Mouse (Mus musculus): ENCODE results near the gene Olfr803. TPM values are rescaled to one million over a fixed set of nuclear protein-coding genes. Genes with fewer than 3 reads are reported as not detected.

The Olfr803 gene
- polyA plus RNA-seq (2015; fragmentation: Nextera tagmentation; extraction: Ambion mirVana) = not detected in 2 replicates

DNA sequence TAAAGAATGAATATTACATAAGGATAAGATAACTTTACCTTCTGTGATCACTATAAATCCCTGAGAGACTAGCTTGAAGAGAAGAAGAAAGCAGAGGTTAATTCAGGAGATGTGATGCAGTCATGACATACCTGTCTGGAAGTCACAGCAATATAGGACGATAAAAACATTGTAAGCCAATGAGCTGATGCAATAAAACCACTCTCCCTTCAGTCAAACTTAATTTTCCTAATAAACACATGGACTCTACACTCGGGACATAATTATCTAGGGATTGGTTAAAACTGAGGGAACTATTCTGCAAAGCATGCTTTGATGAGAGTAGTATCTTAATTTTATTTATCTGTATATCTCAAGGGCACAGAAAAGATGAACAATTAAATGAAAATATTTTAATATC is at the start of gene Olfr803:
Gene Olfr803, minus strand, starts transcription at position 101 of the 400 bp plus-strand sequence.
- no peaks in the 10 kb centered on the region for H3K36me3 ChIP-seq
- no peak within 1 kb of the TSS for H3K4me3 ChIP-seq
- no peaks in the 10 kb centered on the region for H3K4me1 ChIP-seq (replicated peaks)
- 90% methylated on average over 2 of the region's 2 CpGs for WGBS
- no peak for ATAC-seq (ENCODE audit: low FRiP score)
- H3K27ac ChIP-seq = no peak within 1 kb of the TSS
- H3K9ac ChIP-seq = no peak within 1 kb of the TSS
- no peaks in the 10 kb centered on the region for H3K27me3 ChIP-seq
- H3K4me2 ChIP-seq = no peak within 1 kb of the TSS
- H3K9me3 ChIP-seq = no peaks in the 10 kb centered on the region

DNA sequence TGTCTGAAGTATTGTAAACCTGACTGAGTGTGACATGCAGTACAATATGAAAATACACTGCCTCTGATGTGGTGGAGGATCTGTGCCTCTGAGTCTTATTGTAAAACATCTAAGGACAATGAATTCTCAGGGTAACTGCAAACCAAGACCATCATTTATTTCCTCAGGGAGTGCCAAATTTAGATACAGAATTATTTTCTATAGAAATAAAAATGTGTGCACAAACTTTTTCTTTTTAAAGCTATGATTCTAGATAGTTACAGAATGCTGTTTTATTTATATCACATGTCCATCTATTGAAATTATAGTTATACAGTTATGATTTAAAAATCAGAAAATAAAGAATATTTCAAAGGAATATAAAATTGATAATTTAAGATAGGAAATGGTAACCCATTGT is 47.7 kb upstream of the Olfr803 start, which contains the start of gene Olfr806:
Gene Olfr806, minus strand, starts transcription at position 101 of the 400 bp plus-strand sequence.
- Histone ChIP-seq H3K4me3 (no peak within 1 kb of the TSS), H3K9me3 (no peaks in the 10 kb centered on the region), H3K4me2 (no peak within 1 kb of the TSS), H3K27me3 (no peaks in the 10 kb centered on the region), H3K9ac (no peak within 1 kb of the TSS), H3K36me3 (no peaks in the 10 kb centered on the region), H3K4me1 (replicated peaks) (no peaks in the 10 kb centered on the region), H3K27ac (no peak within 1 kb of the TSS)
- no peak for ATAC-seq (ENCODE audit: low FRiP score)

DNA sequence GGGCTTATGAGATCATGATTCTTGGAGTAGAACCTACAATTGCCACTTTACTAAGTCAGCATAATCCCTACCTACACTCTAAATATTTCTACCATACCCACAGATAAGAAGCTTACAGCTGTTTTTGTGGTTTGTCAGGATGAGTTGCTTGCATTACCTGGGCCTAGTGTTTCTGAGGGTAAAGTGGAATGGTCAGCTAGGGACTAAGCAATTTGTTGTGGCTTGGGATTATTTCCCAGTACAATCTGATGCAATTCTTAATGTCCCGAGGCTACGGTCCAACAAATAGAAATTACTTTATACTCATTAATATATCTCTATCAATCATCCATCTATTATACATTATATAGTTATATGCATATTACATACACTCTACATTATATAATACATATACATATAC is 35.2 kb upstream of the Olfr803 start, which contains the start of gene Olfr805:
Gene Olfr805, minus strand, starts transcription at position 101 of the 400 bp plus-strand sequence.
- no peak for ATAC-seq (ENCODE audit: low FRiP score)
- WGBS = 98% methylated on average over 2 of the region's 2 CpGs
- Histone ChIP-seq H3K27me3 (no peaks in the 10 kb centered on the region), H3K4me2 (no peak within 1 kb of the TSS), H3K4me1 (replicated peaks) (no peaks in the 10 kb centered on the region), H3K4me3 (no peak within 1 kb of the TSS), H3K36me3 (no peaks in the 10 kb centered on the region), H3K9ac (no peak within 1 kb of the TSS), H3K9me3 (no peaks in the 10 kb centered on the region), H3K27ac (no peak within 1 kb of the TSS)

DNA sequence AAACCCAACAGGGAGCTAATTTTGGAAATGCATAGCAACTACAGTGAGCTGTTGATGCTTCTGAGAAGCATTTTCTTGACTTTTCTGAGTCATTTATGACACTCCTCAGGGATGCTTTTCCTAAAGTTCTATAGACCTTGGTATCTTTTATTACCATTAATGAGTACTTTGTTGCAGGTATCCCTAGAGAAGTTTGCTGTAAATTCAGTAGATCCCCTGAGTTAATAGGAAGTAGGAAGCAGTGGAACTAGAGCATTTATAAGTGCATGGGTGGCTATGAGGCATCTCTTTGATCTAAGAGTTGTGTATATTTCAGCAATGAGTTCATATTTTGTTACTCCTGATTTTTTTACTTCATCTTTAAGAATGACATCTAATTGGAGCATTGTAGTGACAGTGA is 8.8 kb upstream of the Olfr803 start, which contains the start of gene Olfr804:
Gene Olfr804, plus strand, starts transcription at position 301 of the 400 bp plus-strand sequence.
- ATAC-seq (ENCODE audit: low FRiP score) = no peak
- Histone ChIP-seq H3K4me3 (no peak within 1 kb of the TSS), H3K9ac (no peak within 1 kb of the TSS), H3K27me3 (no peaks in the 10 kb centered on the region), H3K9me3 (no peaks in the 10 kb centered on the region), H3K4me1 (replicated peaks) (no peaks in the 10 kb centered on the region), H3K36me3 (no peaks in the 10 kb centered on the region), H3K4me2 (no peak within 1 kb of the TSS), H3K27ac (no peak within 1 kb of the TSS)

DNA sequence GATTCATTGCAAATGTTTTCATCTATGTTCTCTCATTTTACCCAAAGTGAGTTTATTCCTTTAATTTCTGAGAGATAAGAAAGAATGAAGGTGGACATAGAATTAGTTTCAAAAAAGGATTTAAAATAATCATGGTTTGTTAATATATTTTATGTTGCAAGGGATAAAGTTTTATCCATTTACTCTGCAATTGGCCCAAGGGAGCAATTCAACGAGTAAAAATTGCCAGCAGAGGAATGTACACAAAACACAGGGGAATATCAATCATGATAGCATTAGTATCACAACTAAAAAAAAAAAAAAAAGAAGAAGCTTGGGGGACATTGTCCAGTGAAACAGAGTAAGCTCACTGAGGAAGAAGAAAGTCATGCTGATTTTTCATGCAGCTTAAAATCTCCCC is 6.0 kb downstream of the Olfr803 start, which contains the start of gene Olfr802:
Gene Olfr802, minus strand, starts transcription at position 101 of the 400 bp plus-strand sequence.
- Histone ChIP-seq H3K27me3 (no peaks in the 10 kb centered on the region), H3K4me1 (replicated peaks) (no peaks in the 10 kb centered on the region), H3K27ac (no peak within 1 kb of the TSS), H3K36me3 (no peaks in the 10 kb centered on the region), H3K4me2 (no peak within 1 kb of the TSS), H3K9ac (no peak within 1 kb of the TSS), H3K9me3 (no peaks in the 10 kb centered on the region), H3K4me3 (no peak within 1 kb of the TSS)
- WGBS = 75% methylated on average over 1 of the region's 1 CpGs
- ATAC-seq (ENCODE audit: low FRiP score) = no peak

DNA sequence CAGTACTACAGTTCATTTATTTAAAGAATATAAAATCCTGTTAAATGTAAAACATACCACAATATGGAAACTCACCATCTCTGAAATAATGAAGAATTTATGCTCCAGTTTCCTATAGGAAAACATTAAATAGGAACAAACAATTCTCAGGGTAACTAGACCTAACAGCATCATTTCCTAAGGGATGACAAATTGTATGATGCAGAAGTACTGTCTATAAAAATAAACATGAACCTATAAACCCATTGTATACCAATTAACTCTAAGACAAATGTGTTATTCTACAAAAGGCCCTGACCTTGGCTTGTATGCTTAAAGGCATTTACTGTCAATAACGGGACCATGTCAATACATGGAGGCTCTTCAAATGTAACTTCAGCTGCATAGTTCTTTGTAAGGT is 20.3 kb downstream of the Olfr803 start, which contains the start of gene Olfr801:
Gene Olfr801, minus strand, starts transcription at position 101 of the 400 bp plus-strand sequence.
- Histone ChIP-seq H3K27ac (no peak within 1 kb of the TSS), H3K4me2 (no peak within 1 kb of the TSS), H3K9me3 (no peaks in the 10 kb centered on the region), H3K27me3 (no peaks in the 10 kb centered on the region), H3K36me3 (no peaks in the 10 kb centered on the region), H3K9ac (no peak within 1 kb of the TSS), H3K4me3 (no peak within 1 kb of the TSS), H3K4me1 (replicated peaks) (no peaks in the 10 kb centered on the region)
- WGBS = 82% methylated on average over 1 of the region's 1 CpGs
- ATAC-seq (ENCODE audit: low FRiP score) = no peak

DNA sequence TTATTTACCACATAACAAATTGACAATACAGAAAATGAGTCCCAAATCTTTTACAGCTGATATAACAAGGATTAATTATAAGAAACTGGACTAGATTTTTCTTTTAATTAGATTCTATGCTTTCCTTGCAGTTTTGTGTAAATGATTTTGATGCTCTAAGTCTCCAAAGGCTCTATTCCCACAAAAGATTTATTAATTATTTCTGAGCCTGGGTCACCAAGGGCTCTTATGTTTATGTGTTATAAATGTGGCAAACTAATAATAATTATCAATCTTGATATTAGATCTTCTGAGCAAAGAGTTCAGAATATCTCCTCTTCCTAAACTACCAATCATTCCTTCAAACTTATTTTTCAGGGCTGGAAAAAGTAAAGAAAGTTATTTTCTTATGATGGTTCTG is 36.7 kb downstream of the Olfr803 start, which contains the start of gene Olfr800:
Gene Olfr800, plus strand, starts transcription at position 301 of the 400 bp plus-strand sequence.
- ATAC-seq (ENCODE audit: low FRiP score) = no peak
- Histone ChIP-seq H3K4me1 (replicated peaks) (no peaks in the 10 kb centered on the region), H3K27ac (no peak within 1 kb of the TSS), H3K9ac (no peak within 1 kb of the TSS), H3K4me2 (no peak within 1 kb of the TSS), H3K9me3 (no peaks in the 10 kb centered on the region), H3K27me3 (no peaks in the 10 kb centered on the region), H3K36me3 (no peaks in the 10 kb centered on the region), H3K4me3 (no peak within 1 kb of the TSS)

DNA sequence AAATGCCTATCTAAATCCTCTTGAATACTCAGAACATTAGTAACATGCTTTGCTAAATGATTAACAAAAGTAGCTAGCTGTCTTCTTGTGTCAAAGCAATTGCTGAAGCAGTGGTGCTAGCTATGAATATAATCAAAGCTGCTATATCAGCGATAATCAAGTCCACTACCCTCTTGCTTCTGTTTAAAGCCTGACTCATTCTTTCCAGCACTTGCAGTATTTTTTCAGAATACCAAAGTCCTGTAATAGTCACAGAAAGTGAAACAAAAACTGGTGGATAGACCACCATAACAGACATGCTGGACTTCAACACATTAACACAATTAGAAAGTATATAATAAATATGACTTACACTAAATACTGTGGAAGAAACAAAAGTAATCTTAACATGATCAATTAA is 42.3 kb downstream of the Olfr803 start:
- H3K4me3 ChIP-seq = no peak overlapping the region
- H3K9ac ChIP-seq = no peak overlapping the region
- H3K9me3 ChIP-seq = no peaks in the 10 kb centered on the region
- no peaks in the 10 kb centered on the region for H3K4me1 ChIP-seq (replicated peaks)
- H3K36me3 ChIP-seq = no peaks in the 10 kb centered on the region
- no peaks in the 10 kb centered on the region for H3K27me3 ChIP-seq
- no peak overlapping the region for H3K4me2 ChIP-seq
- ATAC-seq (ENCODE audit: low FRiP score) = no peak
- WGBS = 89% methylated on average over 1 of the region's 1 CpGs
- H3K27ac ChIP-seq = no peak overlapping the region

Small RNA genes lying within 50 kb of the gene (microRNA-seq; reads per million reads assigned to microRNA genes)
- gene Gm24485 = not detected

Other genes starting within 250 kb of the Olfr803 start
- gene Olfr787, start 232.4 kb downstream of the Olfr803 start, polyA plus RNA-seq (2015; fragmentation: Nextera tagmentation; extraction: Ambion mirVana) = not detected in 2 replicates
- not detected in 2 replicates for gene Olfr788, start 223.3 kb downstream of the Olfr803 start, polyA plus RNA-seq (2015; fragmentation: Nextera tagmentation; extraction: Ambion mirVana)
- not detected in 2 replicates for gene Olfr789, start 209.5 kb downstream of the Olfr803 start, polyA plus RNA-seq (2015; fragmentation: Nextera tagmentation; extraction: Ambion mirVana)
- gene Olfr790, start 195.8 kb downstream of the Olfr803 start, polyA plus RNA-seq (2015; fragmentation: Nextera tagmentation; extraction: Ambion mirVana) = not detected in 2 replicates
- not detected in 2 replicates for gene Olfr791, start 172.5 kb downstream of the Olfr803 start, polyA plus RNA-seq (2015; fragmentation: Nextera tagmentation; extraction: Ambion mirVana)
- gene Olfr792, start 155.1 kb downstream of the Olfr803 start, polyA plus RNA-seq (2015; fragmentation: Nextera tagmentation; extraction: Ambion mirVana) = not detected in 2 replicates
- gene Olfr794, start 126.6 kb downstream of the Olfr803 start, polyA plus RNA-seq (2015; fragmentation: Nextera tagmentation; extraction: Ambion mirVana) = not detected in 2 replicates
- not detected in 2 replicates for gene Olfr796, start 81.7 kb downstream of the Olfr803 start, polyA plus RNA-seq (2015; fragmentation: Nextera tagmentation; extraction: Ambion mirVana)
- not detected in 2 replicates for gene Olfr798, start 66.4 kb downstream of the Olfr803 start, polyA plus RNA-seq (2015; fragmentation: Nextera tagmentation; extraction: Ambion mirVana)
- gene Olfr799, start 56.8 kb downstream of the Olfr803 start, polyA plus RNA-seq (2015; fragmentation: Nextera tagmentation; extraction: Ambion mirVana) = not detected in 2 replicates
- not detected in 2 replicates for gene Olfr800, start 36.6 kb downstream of the Olfr803 start, polyA plus RNA-seq (2015; fragmentation: Nextera tagmentation; extraction: Ambion mirVana)
- not detected in 2 replicates for gene Olfr801, start 20.4 kb downstream of the Olfr803 start, polyA plus RNA-seq (2015; fragmentation: Nextera tagmentation; extraction: Ambion mirVana)
- 0.03 TPM in 1 of 2 replicates, not detected in the other for gene Olfr802, start 6.1 kb downstream of the Olfr803 start, polyA plus RNA-seq (2015; fragmentation: Nextera tagmentation; extraction: Ambion mirVana)
- gene Olfr804, start 8.9 kb upstream of the Olfr803 start, polyA plus RNA-seq (2015; fragmentation: Nextera tagmentation; extraction: Ambion mirVana) = not detected in 2 replicates
- gene Olfr805, start 35.1 kb upstream of the Olfr803 start, polyA plus RNA-seq (2015; fragmentation: Nextera tagmentation; extraction: Ambion mirVana) = not detected in 2 replicates
- not detected in 2 replicates for gene Olfr806, start 47.6 kb upstream of the Olfr803 start, polyA plus RNA-seq (2015; fragmentation: Nextera tagmentation; extraction: Ambion mirVana)
- gene Olfr807, start 63.5 kb upstream of the Olfr803 start, polyA plus RNA-seq (2015; fragmentation: Nextera tagmentation; extraction: Ambion mirVana) = not detected in 2 replicates
- not detected in 2 replicates for gene Olfr808, start 71.2 kb upstream of the Olfr803 start, polyA plus RNA-seq (2015; fragmentation: Nextera tagmentation; extraction: Ambion mirVana)
- not detected in 2 replicates for gene Olfr809, start 80.4 kb upstream of the Olfr803 start, polyA plus RNA-seq (2015; fragmentation: Nextera tagmentation; extraction: Ambion mirVana)
- gene Olfr810, start 100.6 kb upstream of the Olfr803 start, polyA plus RNA-seq (2015; fragmentation: Nextera tagmentation; extraction: Ambion mirVana) = not detected in 2 replicates
- not detected in 2 replicates for gene Olfr811, start 110.1 kb upstream of the Olfr803 start, polyA plus RNA-seq (2015; fragmentation: Nextera tagmentation; extraction: Ambion mirVana)
- not detected in 2 replicates for gene Olfr812, start 151.8 kb upstream of the Olfr803 start, polyA plus RNA-seq (2015; fragmentation: Nextera tagmentation; extraction: Ambion mirVana)
- gene Olfr813, start 161.1 kb upstream of the Olfr803 start, polyA plus RNA-seq (2015; fragmentation: Nextera tagmentation; extraction: Ambion mirVana) = not detected in 2 replicates
- gene Olfr814, start 185.6 kb upstream of the Olfr803 start, polyA plus RNA-seq (2015; fragmentation: Nextera tagmentation; extraction: Ambion mirVana) = not detected in 2 replicates
- not detected in 2 replicates for gene Olfr815, start 211.6 kb upstream of the Olfr803 start, polyA plus RNA-seq (2015; fragmentation: Nextera tagmentation; extraction: Ambion mirVana)
- not detected in 2 replicates for gene Olfr816, start 221.3 kb upstream of the Olfr803 start, polyA plus RNA-seq (2015; fragmentation: Nextera tagmentation; extraction: Ambion mirVana)